Mouse (Mus musculus) cerebellum, postnatal 36 days (tissue): ENCODE measurements around the gene Gm20661.

ENCODE experiments used
- DNase-seq, 2 experiments: peaks; one replicate each; pipeline ENCODE4 v3.0.0; 2021 to 2022; ENCODE audit warnings: mixed read lengths in 2 of 2

Gene Gm20661

DNA sequence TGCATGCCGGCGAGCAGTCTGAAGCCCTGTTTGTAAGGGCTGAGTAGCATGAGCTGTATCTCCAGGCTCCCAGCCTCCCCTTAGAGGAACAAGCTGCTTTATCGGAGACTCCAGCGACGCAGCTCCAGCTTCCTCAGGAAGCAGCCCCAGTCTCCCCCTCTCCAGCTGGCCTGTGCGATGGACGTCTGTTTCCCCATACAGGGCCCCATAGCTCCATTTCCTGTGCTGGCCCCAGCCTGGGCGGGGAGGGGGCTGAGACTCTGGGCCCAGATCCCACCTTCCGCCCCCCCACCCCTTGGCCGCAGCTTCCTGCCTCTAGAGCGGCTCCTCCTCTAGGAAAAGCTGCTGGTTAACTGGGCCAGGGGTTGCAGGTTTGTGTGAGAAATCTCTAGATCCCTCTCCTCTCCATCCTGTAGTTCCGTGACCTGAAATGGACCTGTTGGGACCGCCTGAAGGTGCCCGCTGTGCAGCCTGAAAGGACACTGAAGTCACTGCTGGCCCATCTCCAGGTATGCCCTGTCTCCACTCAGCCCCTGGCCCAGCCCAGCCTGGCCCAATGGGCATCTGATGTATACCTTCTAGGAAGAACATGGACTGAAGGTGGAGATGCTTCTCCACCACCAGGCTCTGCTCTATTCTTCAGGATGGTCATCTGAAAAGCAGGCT, at the start of gene Gm20661:
Gm20661 (plus strand) TSS at position 378 of the 666 bp plus-strand sequence.
- DNase-seq: no peak

DNA sequence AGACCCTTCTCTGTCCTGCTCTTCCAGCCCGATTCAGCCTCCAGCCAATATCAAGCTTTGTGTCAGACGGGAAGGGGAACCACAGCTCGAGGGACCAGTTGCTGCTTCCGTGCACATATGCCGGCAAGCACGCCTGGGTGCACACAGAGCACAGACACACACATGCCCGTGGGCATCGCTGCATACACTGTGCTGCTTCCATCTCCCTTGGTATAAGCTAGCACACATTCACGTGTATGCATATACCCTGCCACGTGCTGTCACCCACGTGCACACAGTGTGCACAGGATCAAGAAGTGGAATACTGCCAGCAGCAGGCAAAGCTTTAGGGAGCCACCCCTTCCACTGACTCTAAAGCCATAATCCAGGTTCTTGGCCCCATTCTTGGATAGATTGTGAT, 48.7 kb upstream of the Gm20661 start:
- no peak for DNase-seq

DNA sequence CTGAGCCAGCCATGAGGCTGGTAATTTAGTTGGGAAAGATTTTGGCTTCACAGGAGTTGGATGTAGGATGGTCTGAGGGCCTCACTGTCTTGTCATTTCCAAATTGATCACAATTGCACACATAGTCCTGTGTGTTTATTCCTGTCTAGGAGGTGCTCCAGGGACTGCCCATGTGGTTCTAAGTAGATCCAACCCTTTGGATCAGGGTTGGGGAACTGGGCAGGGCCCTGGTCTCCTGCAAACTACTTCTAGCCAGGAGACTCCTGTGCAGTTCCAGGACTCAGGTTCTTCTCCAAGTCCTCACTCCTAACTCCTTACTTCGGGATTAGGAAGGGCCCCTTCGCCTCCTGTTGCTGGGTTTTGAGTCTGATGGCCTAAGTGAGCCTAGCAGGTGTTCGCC, 47.5 kb upstream of the Gm20661 start, which contains the start of gene Camkv:
Camkv (plus strand) TSS at position 301 of the 400 bp plus-strand sequence.
- DNase-seq: no peak

DNA sequence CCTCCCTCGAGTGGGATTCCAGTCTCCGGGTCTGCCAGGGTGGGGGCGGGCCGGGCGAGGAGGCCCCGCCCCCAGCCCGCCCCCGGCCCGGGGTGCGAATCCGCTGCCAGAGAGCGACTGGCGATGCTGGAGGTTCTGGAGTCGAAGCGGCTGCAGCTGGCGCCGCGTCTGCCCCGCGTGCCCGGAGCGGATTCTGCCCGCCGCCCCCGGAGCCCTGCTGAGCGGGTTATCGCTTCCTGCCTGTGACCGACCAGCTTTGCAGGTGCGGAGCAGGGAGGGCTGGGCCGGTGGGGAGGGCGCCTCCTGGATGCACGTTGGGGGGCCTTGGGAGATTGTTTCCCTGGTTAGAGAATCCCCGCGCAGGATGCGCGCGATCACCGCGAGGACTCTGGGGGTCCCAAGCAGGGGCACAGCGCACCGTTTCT, 47.1 kb upstream of the Gm20661 start:
- DNase-seq: peak in 1 of 2 experiments; percentile 34

DNA sequence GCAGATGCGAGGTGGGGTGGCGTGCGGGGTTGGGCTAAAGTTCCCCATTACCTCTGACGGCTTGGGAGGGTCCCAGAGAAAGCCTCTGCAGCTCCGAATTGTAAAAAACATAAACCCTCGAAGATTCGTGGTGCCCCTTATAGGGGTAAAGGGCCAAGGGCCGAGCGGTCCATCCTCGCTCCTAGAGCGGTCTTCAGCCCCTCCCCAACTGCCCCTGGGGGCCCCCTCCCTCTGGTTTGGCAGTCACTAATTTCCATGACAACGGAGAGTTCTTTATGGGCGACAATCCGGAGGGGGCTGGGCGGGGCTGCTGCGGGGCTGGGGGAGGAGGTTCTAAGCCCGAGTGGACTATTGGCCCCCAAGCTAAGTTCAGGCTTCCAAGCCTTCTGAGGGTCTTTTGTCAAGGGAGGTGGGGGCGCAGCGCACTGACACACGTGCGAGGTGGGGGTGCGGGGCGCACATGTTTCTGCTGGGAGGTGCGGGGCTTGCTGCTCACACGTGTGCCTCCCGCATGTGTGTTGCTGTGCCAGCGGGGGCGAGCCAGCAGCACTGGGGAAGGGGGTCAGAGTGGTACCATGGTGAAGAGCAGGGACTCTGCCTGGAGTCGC, 46.5 kb upstream of the Gm20661 start:
- DNase-seq: no peak

DNA sequence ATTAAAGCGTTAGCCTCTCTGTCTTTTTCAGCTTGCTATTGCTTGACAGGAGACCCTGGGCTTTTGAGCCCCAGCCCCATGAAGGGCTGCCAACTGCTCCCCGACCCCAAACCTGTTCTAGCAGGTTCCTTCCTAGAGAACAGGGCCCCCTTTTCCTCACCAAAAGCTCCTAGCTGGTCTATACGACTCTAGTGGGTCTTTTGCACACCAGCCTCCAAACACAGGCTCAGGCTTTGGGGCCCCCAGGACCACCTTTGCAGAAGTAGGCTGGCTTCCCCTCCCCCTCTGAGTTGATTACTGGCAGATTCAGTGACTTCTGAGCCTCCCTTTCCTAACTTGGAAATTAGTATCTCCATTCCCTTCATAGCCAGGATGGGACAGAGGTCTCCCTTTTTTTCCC, 46.0 kb upstream of the Gm20661 start:
- no peak for DNase-seq

- peak; percentile 31 to 51 for DNase-seq
Measured at GRCm38 (mm10) chr9:107947241-107948194, 35.3 kb upstream of the Gm20661 start.

DNA sequence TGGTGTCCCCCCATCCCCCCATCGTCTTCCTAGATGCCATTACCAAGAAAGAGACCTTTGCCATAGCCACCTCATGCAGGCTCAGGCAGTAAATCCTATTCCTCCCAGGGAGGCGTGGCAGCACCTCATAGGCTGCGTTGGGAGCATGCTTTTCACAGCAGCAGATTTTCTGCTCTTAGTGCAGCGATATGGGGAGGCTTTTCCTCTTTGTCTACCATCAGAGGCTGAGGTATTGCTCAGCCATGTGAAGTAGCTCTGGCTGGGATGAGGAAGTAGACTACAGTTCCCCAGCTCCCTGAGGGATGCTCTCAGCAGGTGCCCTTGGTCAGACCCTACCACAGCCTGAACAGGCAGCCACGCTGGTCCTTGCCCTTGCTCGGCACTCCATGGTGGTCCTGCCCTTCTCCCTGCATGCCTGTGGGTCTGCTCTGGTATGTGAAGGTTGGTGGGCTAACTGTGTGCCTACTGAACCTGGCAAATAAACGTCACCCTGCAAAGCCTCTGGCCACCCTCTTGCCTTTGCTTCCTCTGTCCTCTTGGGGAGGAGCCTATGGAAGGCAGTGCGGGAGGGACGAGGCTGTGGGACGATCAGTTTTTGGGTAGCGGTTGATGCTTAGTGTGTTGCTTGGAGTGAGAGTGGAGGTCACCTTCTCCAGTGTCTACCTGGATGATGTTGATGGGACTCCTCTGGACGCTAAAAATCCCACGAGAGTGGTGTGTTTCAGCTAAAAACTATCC, 33.5 kb upstream of the Gm20661 start:
- no peak for DNase-seq

DNA sequence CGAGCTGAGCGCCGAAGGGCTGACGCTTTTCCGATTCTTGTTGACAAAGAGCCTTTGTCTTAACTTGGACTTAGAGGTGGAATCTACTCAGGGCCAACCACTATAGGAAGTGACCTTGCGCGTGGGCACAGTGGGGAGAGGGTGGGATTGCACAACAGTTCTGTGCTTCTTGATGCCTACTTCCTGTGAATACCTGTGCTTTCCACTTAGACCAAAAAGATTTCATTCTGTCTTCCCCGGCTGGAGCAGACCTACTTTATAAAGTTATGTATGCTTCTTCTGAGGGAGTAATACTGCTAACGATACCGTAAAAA, 33.0 kb upstream of the Gm20661 start, which contains the start of gene Traip:
Traip (plus strand) TSS at position 215 of the 314 bp plus-strand sequence.
- no peak for DNase-seq

DNA sequence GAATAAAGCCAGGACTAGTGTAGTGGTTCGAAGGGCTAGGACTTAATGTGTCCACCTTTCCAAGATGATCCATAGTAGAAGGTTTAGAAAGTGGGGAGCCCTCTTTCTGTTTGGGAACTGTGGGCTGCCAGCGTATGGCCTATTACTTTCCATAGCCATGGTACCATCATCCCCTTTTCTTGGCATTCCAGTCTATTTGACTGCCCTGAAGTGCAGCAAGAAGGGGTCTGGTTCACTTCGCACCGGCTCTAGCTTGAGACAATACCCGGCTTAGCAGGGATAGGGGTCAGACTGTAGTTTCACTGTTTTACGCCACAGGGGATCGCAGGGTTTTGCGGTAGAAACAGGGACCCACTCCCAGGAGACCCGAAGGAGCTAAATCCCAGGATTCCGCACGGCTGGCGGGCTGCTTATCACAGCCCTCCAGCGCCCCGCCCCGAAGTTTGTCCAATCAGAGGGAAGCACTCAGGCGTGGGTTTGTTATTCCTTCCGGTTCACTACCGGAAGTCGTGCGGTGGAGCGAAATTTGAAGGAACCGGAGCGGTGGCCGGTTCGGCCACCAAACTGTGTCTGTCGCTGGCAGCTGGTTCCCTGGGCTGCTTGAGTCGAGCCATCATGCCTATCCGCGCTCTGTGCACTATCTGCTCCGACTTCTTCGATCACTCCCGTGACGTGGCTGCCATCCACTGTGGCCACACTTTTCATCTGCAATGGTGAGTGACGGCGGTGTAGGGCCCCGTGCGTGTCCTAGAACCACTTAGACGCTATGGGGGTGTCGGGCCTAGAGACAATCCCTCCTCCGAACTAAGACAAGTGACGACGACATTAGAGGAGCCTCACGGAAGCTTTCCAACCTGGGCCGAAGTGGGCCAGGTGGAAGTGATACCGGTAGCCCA, 32.1 kb upstream of the Gm20661 start:
- DNase-seq: peak; percentile 88 to 91

DNA sequence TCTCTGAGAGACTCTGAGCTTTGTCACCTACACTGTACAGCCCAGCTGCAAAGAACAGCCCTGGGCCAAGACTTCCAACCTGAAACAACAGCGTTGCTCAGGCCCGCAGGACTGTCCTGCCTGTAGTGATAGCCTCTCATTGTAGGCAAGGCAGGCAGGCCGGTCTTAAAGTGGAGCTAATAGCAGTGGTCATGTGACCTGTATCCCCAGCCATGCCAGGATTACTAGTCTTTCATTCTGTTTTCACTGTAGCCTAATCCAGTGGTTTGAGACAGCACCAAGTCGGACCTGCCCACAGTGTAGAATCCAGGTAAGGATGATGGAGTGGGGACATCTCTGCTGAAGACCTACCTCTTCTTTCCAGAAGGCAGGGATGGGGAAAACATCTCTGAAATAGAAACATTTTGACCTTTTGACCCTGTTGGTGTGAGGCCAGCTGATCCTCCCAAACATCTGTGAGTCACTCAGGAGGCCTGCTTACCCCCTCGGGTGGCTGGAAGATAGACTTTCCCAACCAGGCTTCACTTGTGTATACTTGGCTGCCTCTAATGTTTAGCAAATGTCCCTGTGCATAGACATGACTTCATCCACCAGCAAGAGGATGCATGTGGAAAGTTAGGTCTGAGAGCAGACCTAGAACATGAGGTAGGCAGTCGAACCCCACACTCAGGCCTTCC, 27.1 kb upstream of the Gm20661 start:
- DNase-seq: no peak

DNA sequence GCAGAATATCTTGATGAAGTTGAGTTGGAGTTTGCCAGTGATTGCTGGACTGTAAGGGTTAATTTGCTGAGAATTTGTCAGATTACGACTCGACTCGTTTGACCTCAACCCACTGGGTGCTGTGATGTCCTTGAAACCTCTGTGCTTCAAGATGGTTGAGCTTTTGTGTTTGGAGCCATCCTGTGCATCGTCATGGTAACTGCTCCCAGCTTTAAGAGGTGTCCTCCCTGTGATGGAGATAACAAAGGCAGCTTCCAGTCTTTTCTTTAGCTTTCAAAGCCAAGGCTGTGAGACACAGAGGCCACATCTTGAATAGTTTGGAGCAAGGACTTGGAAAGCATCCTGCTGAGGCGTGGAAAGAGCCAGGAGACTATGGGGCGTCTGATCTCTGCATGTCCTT, 25.7 kb upstream of the Gm20661 start:
- DNase-seq: no peak

- DNase-seq: no peak
Measured at GRCm38 (mm10) chr9:107959896-107960295, 23.0 kb upstream of the Gm20661 start.

DNA sequence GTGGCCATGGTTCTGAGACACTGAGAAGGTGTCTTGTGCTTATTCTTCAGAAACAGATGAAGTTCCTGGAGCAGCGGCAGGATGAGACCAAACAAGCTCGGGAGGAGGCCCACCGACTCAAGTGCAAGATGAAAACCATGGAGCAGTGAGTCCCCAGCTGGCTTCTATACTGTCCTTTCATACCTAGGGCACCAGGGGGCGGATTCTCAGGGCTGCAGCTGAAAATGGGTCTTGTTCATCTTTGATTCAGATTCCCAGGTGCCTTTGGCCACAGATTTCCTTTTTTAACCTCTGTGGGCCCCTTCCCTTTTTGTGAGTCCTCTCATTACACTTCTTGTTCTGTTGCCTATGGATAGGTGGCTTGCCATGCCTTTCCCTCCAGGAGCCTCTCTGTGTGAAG, 21.9 kb upstream of the Gm20661 start:
- DNase-seq: no peak

DNA sequence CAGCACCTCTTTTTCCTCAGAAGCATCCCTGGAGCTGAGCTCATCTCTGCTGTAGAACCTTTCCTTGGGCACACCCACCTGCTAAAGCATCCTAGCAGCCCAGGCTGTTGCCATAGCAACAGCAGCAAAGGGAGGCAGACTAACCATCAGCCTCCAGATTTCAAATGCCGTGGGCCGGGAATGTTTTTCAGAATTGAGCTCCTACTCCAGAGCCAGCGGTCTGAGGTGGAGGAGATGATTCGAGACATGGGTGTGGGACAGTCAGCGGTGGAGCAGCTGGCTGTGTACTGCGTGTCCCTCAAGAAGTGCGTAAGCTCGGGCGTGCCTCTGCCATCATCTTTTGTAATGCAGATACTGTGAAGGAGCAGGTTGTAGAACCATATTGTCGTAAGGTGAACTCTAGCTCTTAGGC, 21.5 kb upstream of the Gm20661 start:
- DNase-seq: no peak

DNA sequence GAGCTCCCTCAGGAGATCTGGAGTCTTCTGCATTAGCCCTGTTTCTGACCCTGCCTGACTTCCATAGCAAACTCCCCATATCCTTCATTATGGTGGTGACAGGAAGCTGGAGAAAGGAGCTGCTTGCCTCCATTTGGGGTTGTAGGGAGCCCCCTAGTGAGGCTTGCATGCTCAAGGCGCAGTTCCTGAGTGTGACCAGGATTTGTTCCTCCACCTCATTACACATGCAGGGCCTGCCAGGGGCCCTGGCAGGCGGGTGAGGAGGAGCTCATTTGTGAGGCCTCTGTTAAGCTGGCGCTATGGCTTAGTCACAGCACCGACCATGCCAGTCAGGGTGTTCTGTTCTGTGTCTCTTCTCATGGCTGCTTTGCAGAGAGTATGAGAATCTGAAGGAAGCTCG, 21.0 kb upstream of the Gm20661 start:
- DNase-seq: no peak

GRCm38 (mm10) chr9:107962916-107963315, 19.9 kb upstream of the Gm20661 start:
- no peak for DNase-seq

DNA sequence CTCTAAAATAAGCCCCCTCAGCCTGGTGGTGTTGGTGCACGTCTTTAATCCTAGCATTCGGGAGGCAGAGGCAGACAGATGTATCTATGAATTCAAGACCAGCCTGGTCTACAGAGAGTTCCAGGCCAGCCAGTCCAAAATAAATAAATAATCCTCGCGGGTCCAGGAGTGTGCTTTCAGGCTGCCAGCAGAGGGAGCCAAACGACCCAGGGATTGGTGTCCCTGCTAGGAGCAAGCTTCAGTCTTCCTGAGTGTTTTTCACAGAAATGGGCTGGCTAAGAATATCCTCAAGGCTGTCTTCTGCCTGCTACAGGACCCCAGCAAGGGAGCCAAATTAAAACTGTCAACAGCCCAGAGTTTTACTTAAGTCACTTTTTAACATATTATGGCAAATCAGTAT, 19.2 kb upstream of the Gm20661 start:
- DNase-seq: peak; percentile 87 to 88

GRCm38 (mm10) chr9:107964681-107965080, 18.2 kb upstream of the Gm20661 start:
- no peak for DNase-seq

GRCm38 (mm10) chr9:107966676-107967075, 16.2 kb upstream of the Gm20661 start:
- DNase-seq: no peak

DNA sequence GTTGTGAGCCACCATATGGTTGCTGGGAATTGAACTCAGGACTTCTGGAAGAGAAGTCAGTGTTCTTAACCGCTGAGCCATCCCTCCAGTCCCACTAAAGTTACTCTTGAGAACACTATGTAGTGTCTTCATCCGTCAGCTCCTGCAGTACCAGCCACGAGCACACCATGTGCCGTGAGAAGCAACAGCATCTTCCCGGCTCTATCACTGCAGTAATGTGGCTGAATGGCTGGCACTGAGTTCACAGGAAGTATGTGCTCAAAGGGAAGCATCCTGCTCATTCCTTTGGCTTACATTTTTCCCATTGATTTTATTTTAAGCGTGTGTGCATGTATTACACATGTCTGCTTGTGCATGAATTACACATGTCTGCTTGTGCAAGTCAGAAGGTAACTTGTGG, 15.4 kb upstream of the Gm20661 start:
- no peak for DNase-seq
